Mouse (Mus musculus): ENCODE data around the gene Rassf4. TPM values are rescaled to one million over a fixed set of nuclear protein-coding genes. Genes with fewer than 3 reads are reported as not detected.

Gene Rassf4
- total RNA-seq (2021): 1 to 10 TPM; 1.4 to 1.8 TPM
- long read RNA-seq, experiment 1, full-length matches to known transcripts: 2 of 2 reads
- long read RNA-seq, experiment 1, partial matches to known transcripts: 0 of 2 reads
- long read RNA-seq, experiment 1, other reads (novel, unspliced or antisense): 0 of 2 reads
- long read RNA-seq, experiment 2, full-length matches to known transcripts: 2 of 6 reads
- long read RNA-seq, experiment 2, partial matches to known transcripts: 2 of 6 reads
- long read RNA-seq, experiment 2, other reads (novel, unspliced or antisense): 2 of 6 reads

- peak; percentile 79 for DNase-seq (ENCODE audit: low spot score)
Measured at GRCm38 (mm10) chr6:116673471-116674282, at the start of gene Rassf4. Rassf4 (minus strand) TSS chr6:116673952.

- peak; percentile 19 for DNase-seq (ENCODE audit: low spot score)
Measured at GRCm38 (mm10) chr6:116718920-116719319, 45.2 kb upstream of the Rassf4 start.

- no peak for DNase-seq (ENCODE audit: low spot score)
Measured at GRCm38 (mm10) chr6:116718361-116718760, 44.6 kb upstream of the Rassf4 start.

- no peak for DNase-seq (ENCODE audit: low spot score)
Measured at GRCm38 (mm10) chr6:116717851-116718250, 44.1 kb upstream of the Rassf4 start.

- no peak for DNase-seq (ENCODE audit: low spot score)
Measured at GRCm38 (mm10) chr6:116716666-116717065, 42.9 kb upstream of the Rassf4 start, which contains the start of gene Tmem72. Tmem72 (minus strand) TSS chr6:116716913.

DNA sequence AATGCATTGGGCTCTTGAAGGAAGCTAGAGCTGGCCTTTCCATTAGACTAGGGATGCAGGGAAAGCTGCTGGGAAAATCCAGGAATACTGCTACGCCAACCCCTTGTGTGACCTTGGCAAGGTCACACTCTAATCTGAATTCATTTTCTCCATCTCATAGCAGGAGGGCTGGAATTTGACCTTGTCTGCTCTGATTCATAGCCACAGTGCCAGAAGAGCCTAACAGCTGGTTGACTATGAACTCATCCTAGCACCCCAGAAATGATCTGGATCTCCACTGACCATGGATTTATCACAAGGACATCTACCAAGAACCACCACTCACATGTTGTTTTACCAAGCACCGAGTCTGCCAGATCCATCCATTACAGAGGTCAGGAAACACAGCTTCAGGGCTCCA lies 41.4 kb upstream of the Rassf4 start:
- no peak for DNase-seq (ENCODE audit: low spot score)

GRCm38 (mm10) chr6:116714576-116714975 lies 40.8 kb upstream of the Rassf4 start:
- DNase-seq (ENCODE audit: low spot score): peak; percentile 9

- no peak for DNase-seq (ENCODE audit: low spot score)
Measured at GRCm38 (mm10) chr6:116713966-116714365, 40.2 kb upstream of the Rassf4 start.

GRCm38 (mm10) chr6:116712503-116712902 lies 38.8 kb upstream of the Rassf4 start:
- DNase-seq (ENCODE audit: low spot score): no peak

- no peak for DNase-seq (ENCODE audit: low spot score)
Measured at GRCm38 (mm10) chr6:116712062-116712461, 38.3 kb upstream of the Rassf4 start.

GRCm38 (mm10) chr6:116704320-116704719 lies 30.6 kb upstream of the Rassf4 start:
- DNase-seq (ENCODE audit: low spot score): no peak

GRCm38 (mm10) chr6:116700821-116701220 lies 27.1 kb upstream of the Rassf4 start:
- DNase-seq (ENCODE audit: low spot score): no peak

DNA sequence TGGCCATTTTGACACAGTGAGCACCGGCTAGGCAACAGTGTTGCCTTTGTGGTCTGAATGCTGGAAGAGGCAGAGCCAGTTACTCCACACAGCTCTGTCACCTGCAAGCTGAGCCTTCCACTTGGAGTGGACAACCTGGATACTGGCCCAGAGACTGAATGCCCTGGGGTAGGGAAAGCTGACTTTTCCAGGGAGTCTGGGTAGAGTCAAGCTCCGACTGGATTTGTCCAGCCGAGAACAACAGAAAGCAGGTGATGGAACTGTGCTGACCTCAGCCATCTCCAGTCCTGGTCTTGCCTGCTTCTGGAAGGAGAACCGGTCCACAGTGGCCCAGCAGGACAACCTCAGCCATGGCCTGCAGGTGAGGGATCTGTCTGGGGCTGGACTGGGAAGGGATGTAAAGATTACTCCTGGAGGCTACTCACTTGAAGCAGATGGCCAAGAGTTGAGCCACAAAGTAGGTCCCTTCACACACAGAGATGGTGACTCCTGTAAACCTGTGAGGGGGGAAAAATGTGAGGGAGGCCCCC lies 24.2 kb upstream of the Rassf4 start:
- DNase-seq (ENCODE audit: low spot score): no peak

DNA sequence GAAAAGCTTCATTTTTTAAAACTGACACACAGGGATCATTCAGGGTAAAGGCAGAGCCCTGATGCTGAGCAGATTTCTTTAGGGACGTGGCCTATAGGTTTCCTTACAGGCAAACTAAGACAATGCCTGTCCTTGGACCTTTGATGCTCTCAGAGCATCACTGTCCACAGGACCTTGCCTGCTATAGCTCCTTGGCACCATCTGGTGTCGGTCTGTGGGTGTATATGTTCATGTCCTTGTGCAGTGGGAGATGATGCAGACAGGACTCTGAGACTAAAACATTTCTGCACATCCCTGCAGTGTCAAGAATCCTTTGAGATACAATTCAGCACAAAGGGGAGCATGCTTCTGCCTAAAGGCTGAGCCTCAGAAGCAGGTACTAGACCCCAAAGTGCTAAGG lies 23.7 kb upstream of the Rassf4 start:
- no peak for DNase-seq (ENCODE audit: low spot score)

- DNase-seq (ENCODE audit: low spot score): no peak
Measured at GRCm38 (mm10) chr6:116694346-116694745, 20.6 kb upstream of the Rassf4 start.

DNA sequence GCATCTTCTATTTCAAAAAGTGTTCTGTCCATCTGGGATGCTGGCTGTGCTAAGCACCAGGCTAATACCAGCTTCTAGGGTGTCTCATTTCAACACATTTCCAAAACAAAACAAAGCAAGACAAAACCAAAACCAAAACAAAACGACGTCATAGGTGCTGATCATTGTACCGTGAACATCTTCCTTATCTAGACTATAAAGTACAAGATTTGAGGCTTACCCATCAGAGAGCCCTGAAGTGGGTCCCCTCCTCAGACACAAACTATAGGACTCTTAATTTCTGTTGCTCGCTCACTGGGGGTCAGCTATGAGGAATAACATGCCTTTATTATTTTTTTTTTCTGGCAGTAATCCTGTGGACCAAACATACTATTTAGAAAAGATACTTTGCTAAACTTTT lies 19.9 kb upstream of the Rassf4 start:
- DNase-seq (ENCODE audit: low spot score): no peak

- peak; percentile 26 for DNase-seq (ENCODE audit: low spot score)
Measured at GRCm38 (mm10) chr6:116682317-116682716, 8.6 kb upstream of the Rassf4 start.

GRCm38 (mm10) chr6:116679563-116680288 lies 6.0 kb upstream of the Rassf4 start:
- no peak for DNase-seq (ENCODE audit: low spot score)

- DNase-seq (ENCODE audit: low spot score): no peak
Measured at GRCm38 (mm10) chr6:116677321-116677720, 3.6 kb upstream of the Rassf4 start.

GRCm38 (mm10) chr6:116676355-116676913 lies 2.7 kb upstream of the Rassf4 start:
- DNase-seq (ENCODE audit: low spot score): no peak

- DNase-seq (ENCODE audit: low spot score): no peak
Measured at GRCm38 (mm10) chr6:116674283-116674886, 633 bp upstream of the Rassf4 start.
